Mouse (Mus musculus) megakaryocyte, embryonic 14.5 days (primary cell): Measurements from ENCODE around the gene Ddx1.

ENCODE experiments used
- FLI1 ChIP-seq: IDR thresholded peaks from 2 replicates; pipeline ENCODE4 v1.6.1; 2012; ENCODE audit warnings: low read length, inconsistent platforms, mixed read lengths
- GATA1 ChIP-seq: IDR thresholded peaks from 3 replicates; pipeline ENCODE4 v1.6.1; 2012; ENCODE audit warnings: mixed read lengths, low read length, inconsistent platforms, borderline replicate concordance

- TF ChIP-seq FLI1 (no peak), GATA1 (no peak)
Measured at GRCm38 (mm10) chr12:13198157-13198556, 50.9 kb downstream of the Ddx1 start.
